In the genomic region with DNA sequence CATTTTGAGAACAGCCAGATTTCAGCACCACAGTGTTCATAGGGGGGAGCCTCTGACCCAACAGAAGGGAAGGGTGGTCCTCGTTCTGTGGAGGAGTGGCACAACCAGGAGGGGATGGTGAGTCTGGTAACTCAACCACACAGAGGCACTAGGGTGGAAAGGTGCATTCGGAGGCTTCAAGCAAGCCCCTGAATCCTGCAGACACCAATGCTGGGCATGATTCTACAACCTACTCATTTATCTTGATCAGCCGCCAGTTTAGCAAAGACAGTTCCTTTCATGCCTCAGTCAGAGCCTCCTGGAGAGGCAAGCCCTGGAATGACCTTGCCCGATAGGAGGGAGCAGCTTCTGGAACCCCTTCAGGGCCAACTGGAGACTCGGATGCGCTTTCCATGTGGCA, we compare ENCODE assay signal across 25 mouse cellular contexts.
"Had no signal": no experiment of that assay in that cellular context is flagged by ENCODE, and none has a peak within 500 bp of the region (broad histone marks: within the 10 kb centered on the region; RNA-seq: fewer than 3 reads in every experiment).

No protein-coding gene starts in this region.

- H3K9me3 ChIP-seq: heart, embryonic 10.5 days; heart, embryonic 12.5 days; kidney, embryonic 15.5 days; limb, embryonic 10.5 days; limb, embryonic 12.5 days; liver, embryonic 15.5 days had no signal

- H3K27ac ChIP-seq: gastrocnemius, adult 2 months; heart, embryonic 10.5 days; hindbrain, embryonic 14.5 days; kidney, embryonic 15.5 days; kidney, postnatal 0 days; left cerebral cortex, adult 2 months; limb, embryonic 10.5 days; limb, embryonic 12.5 days; liver, embryonic 13.5 days; liver, embryonic 15.5 days had no signal

- ATAC-seq: hindbrain, embryonic 16.5 days; liver, postnatal 0 days had no signal

- H3K4me2 ChIP-seq: heart, embryonic 12.5 days; hindbrain, embryonic 14.5 days; kidney, embryonic 15.5 days; limb, embryonic 12.5 days; liver, embryonic 11.5 days; liver, embryonic 13.5 days; liver, embryonic 15.5 days had no signal

- H3K4me1 ChIP-seq: heart, embryonic 10.5 days; heart, embryonic 12.5 days; kidney, embryonic 15.5 days; limb, embryonic 10.5 days; limb, embryonic 12.5 days; liver, embryonic 13.5 days; liver, embryonic 15.5 days had no signal

- H3K36me3 ChIP-seq: heart, embryonic 10.5 days; heart, embryonic 12.5 days; kidney, embryonic 15.5 days; limb, embryonic 10.5 days; limb, embryonic 12.5 days; liver, embryonic 13.5 days; liver, embryonic 15.5 days had no signal

- H3K27me3 ChIP-seq: heart, embryonic 12.5 days; kidney, embryonic 15.5 days; limb, embryonic 12.5 days; liver, embryonic 13.5 days; liver, embryonic 15.5 days had no signal

- H3K9ac ChIP-seq: heart, embryonic 12.5 days; hindbrain, embryonic 14.5 days; kidney, embryonic 15.5 days; limb, embryonic 12.5 days; liver, embryonic 13.5 days; liver, embryonic 15.5 days; liver, postnatal 0 days had no signal

- H3K4me3 ChIP-seq: gastrocnemius, adult 2 months; heart, embryonic 10.5 days; heart, embryonic 12.5 days; kidney, embryonic 15.5 days; left cerebral cortex, adult 2 months; limb, embryonic 10.5 days; limb, embryonic 12.5 days; liver, embryonic 13.5 days; liver, embryonic 15.5 days had no signal

- DNase-seq: gastrocnemius, adult 2 months; gastrocnemius, postnatal 10 days; gastrocnemius, postnatal 25 days; heart, adult 18-20 months; heart, postnatal 10 days; kidney, adult 11 months; kidney, adult 9 months; kidney, postnatal 14 days; layer of hippocampus, adult 9-11 months; layer of hippocampus, postnatal 36 days; liver; liver, embryonic 13.5 days; liver, postnatal 0 days; lung, adult 2 months had no signal
